Mouse (Mus musculus) forebrain, embryonic 15.5 days (tissue): ENCODE measurements around the gene Cgrrf1. TPM values are rescaled to one million over a fixed set of nuclear protein-coding genes. Genes with fewer than 3 reads are reported as not detected.
"Not testable (repeated sequence)": the region's sequence is repeated elsewhere in the genome, so short reads cannot be mapped to it uniquely, and the experiment has no call there.

ENCODE experiments used
- ATAC-seq: fragments of 200-750 bp; cut with Nextera tagmentation; replicated peaks from 2 replicates; pipeline ENCODE4 v1.8.0; 2017; ENCODE audit warnings: mild to moderate bottlenecking, moderate TSS enrichment, moderate library complexity
- H3K27ac ChIP-seq: fragments of 300-500 bp; sonication (generic); replicated peaks from 2 replicates; pipeline ENCODE4 v1.5.1; 2015; ENCODE audit warnings: mild to moderate bottlenecking, inconsistent platforms
- H3K27me3 ChIP-seq: fragments of 300-500 bp; sonication (generic); 2 replicates; pipeline ENCODE4 v1.6.1; 2015; ENCODE audit warnings: inconsistent platforms
- H3K36me3 ChIP-seq: fragments of 300-500 bp; sonication (generic); 2 replicates; pipeline ENCODE4 v1.6.1; 2015; ENCODE audit warnings: mild to moderate bottlenecking, inconsistent platforms
- H3K4me1 ChIP-seq: fragments of 300-500 bp; sonication (generic); 2 replicates; pipeline ENCODE4 v1.6.1; 2015; ENCODE audit warnings: inconsistent platforms
- H3K4me2 ChIP-seq: fragments of 300-500 bp; sonication (generic); replicated peaks from 2 replicates; pipeline ENCODE4 v1.6.1; 2015; ENCODE audit warnings: mild to moderate bottlenecking, inconsistent platforms
- H3K4me3 ChIP-seq: fragments of 300-500 bp; sonication (generic); 2 replicates; pipeline ENCODE4 v1.5.1; 2015; ENCODE audit warnings: mild to moderate bottlenecking, inconsistent platforms
- H3K9ac ChIP-seq: fragments of 300-500 bp; sonication (generic); replicated peaks from 2 replicates; pipeline ENCODE4 v1.6.1; 2015; ENCODE audit warnings: mild to moderate bottlenecking, inconsistent platforms
- H3K9me3 ChIP-seq: fragments of 300-500 bp; sonication (generic); 2 replicates; pipeline ENCODE4 v1.6.1; 2016; ENCODE audit warnings: inconsistent platforms
- WGBS: fragments of 180-500 bp; shearing (Covaris S2); methylation state at CpG from one replicate; pipeline ENCODE4 v1.1.7; 2015; ENCODE audit warnings: mixed read lengths; 5-methylcytosine and 5-hydroxymethylcytosine counted together
- polyA plus RNA-seq: library from polyadenylated mRNA; unstranded; fragments of >200 nt; fragmentation: Nextera tagmentation; extraction: Ambion mirVana; gene quantifications from 2 replicates; pipeline ENCODE4 v1.2.1, GENCODE M21; 2015

Gene Cgrrf1
- polyA plus RNA-seq, 1 experiment from 2014 or later: 14.6 TPM

DNA sequence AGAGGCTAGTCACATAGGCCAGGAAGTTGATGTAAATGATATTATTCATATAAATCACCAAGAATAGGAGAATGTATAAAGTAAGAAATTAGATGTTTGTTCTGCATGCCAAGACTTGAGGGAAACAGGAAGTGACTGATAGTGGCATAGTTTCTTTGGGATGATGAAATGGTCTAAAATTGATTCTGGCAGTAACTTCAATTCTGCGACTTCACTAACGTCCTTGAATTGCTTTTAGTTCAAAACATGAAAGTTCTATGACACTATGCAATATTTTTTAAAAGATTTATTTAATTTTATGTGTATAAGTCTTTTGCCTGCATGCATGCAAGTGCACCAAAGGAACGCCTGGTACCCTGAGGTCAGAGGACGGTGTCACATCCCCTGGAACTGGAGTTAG lies 28.7 kb upstream of the Cgrrf1 start:
- Histone ChIP-seq H3K36me3 (no peaks in the 10 kb centered on the region; the same call in 1 of the 2 replicates), H3K9me3 (no peaks in the 10 kb centered on the region), H3K4me3 (no peak overlapping the region), H3K4me2 (no peak overlapping the region), H3K9ac (no peak overlapping the region), H3K27me3 (no peaks in the 10 kb centered on the region), H3K4me1 (no peaks in the 10 kb centered on the region), H3K27ac (no peak overlapping the region)
- 93% methylated on average over 4 of the region's 4 CpGs for WGBS
- ATAC-seq: no peak

DNA sequence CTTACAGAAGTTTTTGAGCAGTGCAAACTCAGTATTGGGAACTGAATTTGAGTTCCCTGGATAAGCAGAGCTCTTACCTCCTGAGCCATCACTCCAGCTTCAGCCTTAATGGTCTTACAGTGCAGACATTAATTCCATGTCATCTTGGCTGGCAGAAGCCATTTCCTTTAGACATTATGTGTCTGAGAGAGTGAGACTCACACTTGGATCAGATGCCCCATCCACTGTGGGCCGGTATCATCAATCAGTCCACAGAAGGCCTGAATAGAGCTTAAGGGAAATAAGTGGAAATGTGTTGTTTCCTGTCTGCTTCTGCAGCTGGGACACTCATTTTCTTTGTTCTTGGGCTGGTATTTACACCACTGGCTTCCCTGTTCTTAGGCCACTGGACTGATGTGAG lies 28.1 kb upstream of the Cgrrf1 start:
- 94% methylated on average over 1 of the region's 1 CpGs for WGBS

DNA sequence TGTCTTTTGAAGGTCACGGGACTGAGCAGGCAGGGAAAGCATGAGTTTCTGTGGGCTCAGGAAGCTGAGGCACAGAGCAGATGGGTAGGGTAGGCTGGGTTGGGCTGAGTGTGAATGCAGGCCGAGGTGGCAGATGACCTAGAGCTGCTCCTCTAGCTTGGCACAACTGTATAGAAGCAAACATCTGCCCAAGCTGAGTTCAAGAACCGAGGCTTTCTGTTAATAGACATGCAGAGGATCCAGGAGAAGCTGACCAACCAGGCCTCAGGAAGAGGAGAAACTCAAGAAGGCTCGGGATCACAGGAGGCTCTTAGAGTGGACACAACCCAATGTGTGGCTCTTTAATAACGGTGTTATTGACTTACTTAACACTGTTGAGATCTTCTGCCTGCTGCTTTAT lies 25.7 kb upstream of the Cgrrf1 start:
- H3K4me3 ChIP-seq: no peak overlapping the region
- no peak overlapping the region for H3K27ac ChIP-seq
- no peaks in the 10 kb centered on the region for H3K4me1 ChIP-seq
- no peaks in the 10 kb centered on the region for H3K27me3 ChIP-seq
- 84% methylated on average over 5 of the region's 5 CpGs for WGBS
- peaks cover 15% of the 10 kb centered on the region for H3K36me3 ChIP-seq
- H3K9me3 ChIP-seq: no peaks in the 10 kb centered on the region
- ATAC-seq: no peak
- H3K4me2 ChIP-seq: no peak overlapping the region
- no peak overlapping the region for H3K9ac ChIP-seq

More for the DNA sequence above, 28.1 kb upstream of the Cgrrf1 start:
- ATAC-seq: no peak
- no peak overlapping the region for H3K9ac ChIP-seq
- H3K4me3 ChIP-seq: no peak overlapping the region
- H3K9me3 ChIP-seq: no peaks in the 10 kb centered on the region
- H3K27me3 ChIP-seq: no peaks in the 10 kb centered on the region
- H3K27ac ChIP-seq: no peak overlapping the region
- no peaks in the 10 kb centered on the region; the same call in 1 of the 2 replicates for H3K36me3 ChIP-seq
- no peaks in the 10 kb centered on the region for H3K4me1 ChIP-seq
- no peak overlapping the region for H3K4me2 ChIP-seq

DNA sequence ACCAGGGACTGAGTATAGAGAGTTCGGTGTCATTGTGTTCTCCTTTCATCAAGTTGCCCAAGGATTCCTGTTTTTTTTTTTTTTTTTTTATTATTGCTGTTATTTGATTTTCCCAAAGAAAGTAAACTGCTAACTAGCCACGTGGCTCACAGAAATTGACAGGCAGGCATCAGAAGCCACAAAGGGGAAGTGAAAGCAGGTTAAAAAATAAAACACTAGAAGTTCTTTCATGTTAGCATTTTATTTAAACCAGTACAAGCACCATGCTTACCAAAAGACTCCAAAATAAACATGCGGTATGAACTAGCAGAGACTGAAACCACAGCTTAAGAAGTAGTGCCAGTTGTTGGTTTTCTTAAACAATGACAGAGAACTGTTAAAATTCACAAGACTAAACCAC lies 24.0 kb upstream of the Cgrrf1 start:
- Histone ChIP-seq H3K4me3 (no peak overlapping the region), H3K9ac (no peak overlapping the region), H3K4me1 (no peaks in the 10 kb centered on the region), H3K4me2 (no peak overlapping the region), H3K36me3 (peaks cover 21% of the 10 kb centered on the region), H3K27me3 (no peaks in the 10 kb centered on the region), H3K9me3 (no peaks in the 10 kb centered on the region), H3K27ac (no peak overlapping the region)
- 70% methylated on average over 3 of the region's 3 CpGs for WGBS
- no peak for ATAC-seq

DNA sequence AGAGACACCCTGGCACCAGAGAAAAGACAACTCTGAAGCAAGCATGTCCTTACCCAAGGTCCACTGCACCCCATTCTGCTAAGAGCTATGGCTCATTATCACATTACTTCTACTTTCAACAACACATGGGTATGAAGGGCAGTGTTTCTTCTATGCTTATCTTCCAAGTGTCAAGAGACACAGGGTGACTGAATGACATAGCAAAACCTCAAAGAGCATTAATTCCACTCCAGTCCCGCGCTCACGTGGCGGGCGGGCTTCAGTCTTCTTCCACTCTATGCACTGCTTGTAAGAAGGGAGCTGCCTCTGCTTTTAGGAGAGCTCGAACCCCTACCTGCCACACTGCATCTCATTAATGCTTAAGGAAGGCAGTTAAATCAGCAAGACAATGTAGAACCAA lies 16.3 kb upstream of the Cgrrf1 start:
- Histone ChIP-seq H3K9ac (no peak overlapping the region), H3K4me2 (no peak overlapping the region), H3K9me3 (no peaks in the 10 kb centered on the region), H3K4me3 (no peak overlapping the region), H3K27ac (no peak overlapping the region), H3K4me1 (peaks cover 4% of the 10 kb centered on the region), H3K27me3 (no peaks in the 10 kb centered on the region), H3K36me3 (peaks cover 19% of the 10 kb centered on the region)
- 47% methylated on average over 6 of the region's 6 CpGs for WGBS
- no peak for ATAC-seq

DNA sequence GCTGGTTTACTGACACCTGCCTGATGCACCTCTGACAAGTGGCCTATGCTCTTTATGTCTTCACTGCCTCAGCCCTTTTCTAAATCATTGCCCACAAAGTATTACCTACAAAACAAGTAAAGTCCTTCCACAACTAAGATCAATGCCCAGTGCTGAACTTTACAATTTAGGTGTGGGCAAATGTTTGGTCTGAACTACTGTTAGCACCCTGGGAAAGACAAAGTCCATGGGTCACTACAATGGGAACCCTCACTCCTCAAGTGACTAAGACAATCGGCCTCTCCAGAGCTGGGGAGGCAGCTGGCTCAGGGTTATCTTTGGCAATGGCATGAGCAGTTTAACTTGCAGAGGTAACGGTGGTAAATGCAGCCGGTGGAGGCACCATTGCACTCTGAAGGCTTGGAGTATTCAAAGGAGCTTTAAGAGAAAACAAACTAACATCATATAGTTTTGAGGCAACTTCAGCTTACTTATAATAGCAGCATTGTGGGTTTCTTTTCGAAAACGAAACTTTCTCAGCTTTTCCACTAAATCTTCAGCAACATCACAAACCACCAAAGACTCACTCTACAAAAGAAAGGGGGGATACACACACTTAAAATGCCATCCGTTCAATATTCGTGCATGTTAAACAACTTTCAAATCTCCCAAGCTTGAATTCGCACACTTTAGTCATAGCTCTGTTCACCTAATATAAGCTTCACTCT lies 14.9 kb upstream of the Cgrrf1 start:
- 93% methylated on average over 8 of the region's 8 CpGs for WGBS
- no peak for ATAC-seq
- H3K9me3 ChIP-seq: no peaks in the 10 kb centered on the region
- H3K4me1 ChIP-seq: peaks cover 12% of the 10 kb centered on the region
- H3K27me3 ChIP-seq: no peaks in the 10 kb centered on the region
- no peak overlapping the region for H3K4me3 ChIP-seq
- peaks cover 10% of the 10 kb centered on the region for H3K36me3 ChIP-seq
- H3K4me2 ChIP-seq: no peak overlapping the region
- no peak overlapping the region for H3K27ac ChIP-seq
- H3K9ac ChIP-seq: no peak overlapping the region

DNA sequence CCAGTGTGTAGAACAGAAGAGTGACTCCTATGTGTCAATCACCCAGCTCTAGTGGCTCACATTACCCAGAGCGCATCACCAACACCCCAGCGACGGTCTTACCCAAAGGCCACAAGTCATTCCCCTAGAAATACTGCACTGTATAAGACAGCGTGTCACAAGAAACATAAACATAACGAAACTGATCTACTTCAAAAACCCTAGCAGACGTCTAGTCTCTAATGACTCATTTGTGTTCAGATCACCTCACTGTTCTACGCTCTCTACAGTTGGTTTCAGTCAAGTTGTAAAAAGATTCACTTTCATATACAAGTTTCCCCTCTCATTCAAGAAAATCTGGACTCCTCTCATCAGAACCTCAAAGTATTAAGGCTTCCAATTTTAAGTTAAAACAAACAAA lies 13.2 kb upstream of the Cgrrf1 start:
- WGBS: 90% methylated on average over 7 of the region's 7 CpGs
- H3K9me3 ChIP-seq: no peaks in the 10 kb centered on the region

DNA sequence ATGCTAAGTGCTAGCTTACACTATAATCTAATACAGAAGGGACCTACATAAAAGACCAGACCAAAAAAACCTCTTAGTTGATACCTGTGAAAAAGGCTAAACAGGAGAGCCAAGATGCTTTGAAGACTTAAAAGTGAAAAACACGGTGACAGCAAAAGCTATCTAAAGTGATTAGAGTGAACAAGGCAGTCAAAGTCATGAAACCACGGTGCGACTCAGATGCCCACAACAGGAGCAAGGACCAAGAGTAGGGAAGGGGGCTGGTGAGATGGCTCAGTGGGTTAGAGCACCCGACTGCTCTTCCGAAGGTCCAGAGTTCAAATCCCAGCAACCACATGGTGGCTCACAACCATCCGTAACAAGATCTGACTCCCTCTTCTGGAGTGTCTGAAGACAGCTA lies 12.0 kb upstream of the Cgrrf1 start:
- not testable (repeated sequence) for H3K27ac ChIP-seq, H3K4me2 ChIP-seq, H3K4me3 ChIP-seq, H3K9ac ChIP-seq, H3K9me3 ChIP-seq, H3K36me3 ChIP-seq, H3K27me3 ChIP-seq, ATAC-seq
- H3K4me1 ChIP-seq: peaks cover 15% of the 10 kb centered on the region
- WGBS: 91% methylated on average over 5 of the region's 6 CpGs

More for the DNA sequence above, 13.2 kb upstream of the Cgrrf1 start:
- no peak overlapping the region for H3K9ac ChIP-seq
- H3K4me3 ChIP-seq: no peak overlapping the region
- 0 out of 2 replicates have a peak, but pooled peaks cover 5% of the 10 kb centered on the region for H3K27me3 ChIP-seq
- H3K4me1 ChIP-seq: peaks cover 15% of the 10 kb centered on the region
- no peak overlapping the region for H3K27ac ChIP-seq
- no peak for ATAC-seq
- H3K4me2 ChIP-seq: no peak overlapping the region
- peaks cover 3% of the 10 kb centered on the region; the same call in 1 of the 2 replicates for H3K36me3 ChIP-seq

DNA sequence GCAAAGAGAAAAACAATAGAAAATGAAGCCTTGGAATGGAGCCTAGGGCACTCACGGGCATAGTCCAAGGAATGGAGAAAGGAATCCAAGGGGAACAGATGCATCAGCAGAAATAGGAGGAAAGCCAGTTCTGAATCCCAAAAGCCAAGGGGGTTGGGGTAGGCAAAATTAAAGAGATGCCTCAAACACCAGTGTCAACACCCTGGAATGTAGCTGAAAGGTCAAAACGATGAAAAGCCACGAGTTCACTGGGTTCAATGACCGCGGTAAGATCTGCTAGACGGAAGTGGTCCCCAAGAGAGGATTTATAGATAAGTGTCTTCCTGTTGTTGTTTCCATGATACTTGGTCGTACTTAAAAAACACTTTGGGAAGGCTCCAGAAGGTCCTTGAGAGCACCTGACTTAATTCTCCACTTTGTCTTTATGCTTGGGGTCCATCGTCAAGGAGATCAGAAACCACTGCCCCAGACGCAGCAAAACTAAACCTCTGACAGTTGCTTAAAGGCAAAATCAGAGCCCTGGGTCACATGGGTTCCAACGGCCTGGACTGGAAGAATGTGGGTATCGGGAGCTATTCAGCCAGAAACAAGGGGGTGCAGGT lies 10.6 kb upstream of the Cgrrf1 start:
- ATAC-seq: peak; percentile 1; the same call in 1 of the 2 replicates
- Histone ChIP-seq H3K4me2 (peak overlapping the region; percentile 64), H3K36me3 (no peaks in the 10 kb centered on the region), H3K27me3 (0 out of 2 replicates have a peak, but pooled peaks cover 5% of the 10 kb centered on the region), H3K27ac (peak overlapping the region; percentile 74), H3K9me3 (no peaks in the 10 kb centered on the region), H3K4me1 (peaks cover 15% of the 10 kb centered on the region), H3K9ac (peak overlapping the region; percentile 75), H3K4me3 (peak overlapping the region; percentile 66)
- whole genome bisulfite sequencing: 1% methylated on average over 11 of the region's 11 CpGs

DNA sequence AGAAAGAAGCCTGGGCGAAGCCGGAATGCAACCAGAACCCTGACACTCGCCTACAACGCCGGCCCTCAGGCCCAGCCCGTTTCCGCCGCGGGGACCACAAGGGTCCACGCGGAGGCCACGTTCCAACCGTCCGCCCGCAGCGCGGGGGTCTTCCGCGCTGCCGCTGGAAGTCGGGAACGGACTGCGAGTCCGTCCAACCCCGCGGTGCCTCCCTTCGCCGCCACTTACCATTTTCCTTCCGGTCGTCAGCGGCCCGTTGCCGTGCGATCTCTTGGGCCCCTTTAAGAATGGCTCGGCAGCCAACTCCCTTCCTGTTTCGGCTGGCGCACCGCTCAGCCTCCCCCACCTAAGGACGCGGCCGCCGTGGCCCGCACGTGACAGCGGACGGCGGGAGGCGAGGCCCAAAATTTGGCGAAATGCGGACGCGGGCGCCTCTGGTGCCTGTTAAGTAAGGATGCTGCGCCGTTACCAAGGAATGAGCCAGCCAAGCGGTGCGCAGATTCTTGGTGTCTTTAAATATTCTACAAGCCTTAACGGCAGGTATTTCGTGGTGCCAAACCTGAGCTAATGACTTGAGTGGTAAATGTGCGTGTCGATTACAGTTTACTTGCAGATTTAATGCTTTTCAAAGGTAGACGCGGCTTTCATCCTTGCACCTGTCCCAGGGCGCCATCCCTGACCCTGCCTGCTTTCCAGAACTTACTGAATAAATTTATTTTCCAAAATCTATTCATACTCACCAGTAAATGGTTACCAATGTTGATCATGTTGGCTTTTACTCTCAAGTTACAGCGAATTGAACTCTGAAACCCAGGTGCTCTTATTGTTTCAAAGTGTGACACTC lies 9.8 kb upstream of the Cgrrf1 start, which contains the start of gene Gmfb:
Gene Gmfb (minus strand): TSS at position 370 of the 844 bp plus-strand sequence.
- Histone ChIP-seq H3K9ac (peak within 1 kb of the TSS; percentile 75), H3K27ac (peak within 1 kb of the TSS; percentile 74), H3K27me3 (0 out of 2 replicates have a peak, but pooled peaks cover 5% of the 10 kb centered on the region), H3K4me1 (peaks cover 15% of the 10 kb centered on the region), H3K4me3 (peak within 1 kb of the TSS; percentile 66), H3K4me2 (peak within 1 kb of the TSS; percentile 64), H3K9me3 (no peaks in the 10 kb centered on the region), H3K36me3 (no peaks in the 10 kb centered on the region)
- under 1% methylated on average over 65 of the region's 65 CpGs for WGBS
- ATAC-seq: peak; percentile 98

DNA sequence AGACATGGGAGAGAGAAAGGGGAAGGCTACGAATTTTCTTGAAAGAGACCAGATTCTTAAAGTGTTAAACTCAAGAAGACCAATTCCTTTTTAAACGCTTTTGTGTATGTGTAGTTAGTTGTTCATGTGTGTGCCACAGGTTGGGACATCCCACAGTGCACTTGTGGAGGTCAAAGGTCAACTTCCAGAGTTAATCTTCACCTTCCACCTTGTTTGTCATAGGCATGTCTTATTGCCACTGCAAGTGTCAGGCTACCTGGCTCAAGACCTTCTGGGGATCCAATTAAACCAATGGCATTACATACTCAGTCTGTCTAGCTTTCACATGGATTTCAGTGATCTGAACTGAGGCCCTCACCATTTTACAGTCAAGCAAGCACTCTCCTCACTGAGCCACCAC lies 7.9 kb upstream of the Cgrrf1 start:
- 81% methylated on average over 2 of the region's 2 CpGs for WGBS

DNA sequence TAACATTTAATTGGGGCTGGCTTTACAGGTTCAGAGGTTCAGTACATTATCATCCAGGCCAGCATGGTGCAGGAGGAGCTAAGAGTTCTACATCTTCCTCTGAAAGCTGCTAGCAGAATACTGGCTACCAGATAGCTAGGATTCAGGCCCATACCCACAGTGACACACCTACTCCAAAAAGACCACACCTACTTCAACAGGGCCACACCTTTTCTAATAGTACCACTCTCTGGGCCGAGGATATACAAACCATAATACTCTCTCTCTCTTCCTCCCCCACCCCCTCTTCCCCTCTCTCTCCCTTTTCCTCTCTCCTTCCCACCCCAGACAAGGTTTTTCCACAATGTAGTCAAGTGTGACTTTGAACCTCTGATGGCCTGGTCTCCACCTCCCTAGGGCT lies 4.5 kb upstream of the Cgrrf1 start:
- Histone ChIP-seq H3K27ac (no peak overlapping the region), H3K36me3 (no peaks in the 10 kb centered on the region), H3K4me1 (peaks cover 7% of the 10 kb centered on the region), H3K9me3 (no peaks in the 10 kb centered on the region), H3K4me2 (no peak overlapping the region), H3K4me3 (no peak overlapping the region), H3K27me3 (0 out of 2 replicates have a peak, but pooled peaks cover 5% of the 10 kb centered on the region), H3K9ac (no peak overlapping the region)
- 62% methylated on average over 1 of the region's 1 CpGs for WGBS
- no peak for ATAC-seq

More for the DNA sequence above, 7.9 kb upstream of the Cgrrf1 start:
- H3K4me2 ChIP-seq: no peak overlapping the region
- no peak overlapping the region for H3K4me3 ChIP-seq
- H3K4me1 ChIP-seq: peaks cover 15% of the 10 kb centered on the region
- 0 out of 2 replicates have a peak, but pooled peaks cover 5% of the 10 kb centered on the region for H3K27me3 ChIP-seq
- no peak for ATAC-seq
- H3K9ac ChIP-seq: no peak overlapping the region
- H3K27ac ChIP-seq: no peak overlapping the region
- H3K36me3 ChIP-seq: no peaks in the 10 kb centered on the region
- no peaks in the 10 kb centered on the region for H3K9me3 ChIP-seq
